Mouse (Mus musculus): ENCODE data around the gene Vmn2r4.
"Not testable (repeated sequence)": the region's sequence is repeated elsewhere in the genome, so short reads cannot be mapped to it uniquely, and the experiment has no call there.

Gene Vmn2r4

DNA sequence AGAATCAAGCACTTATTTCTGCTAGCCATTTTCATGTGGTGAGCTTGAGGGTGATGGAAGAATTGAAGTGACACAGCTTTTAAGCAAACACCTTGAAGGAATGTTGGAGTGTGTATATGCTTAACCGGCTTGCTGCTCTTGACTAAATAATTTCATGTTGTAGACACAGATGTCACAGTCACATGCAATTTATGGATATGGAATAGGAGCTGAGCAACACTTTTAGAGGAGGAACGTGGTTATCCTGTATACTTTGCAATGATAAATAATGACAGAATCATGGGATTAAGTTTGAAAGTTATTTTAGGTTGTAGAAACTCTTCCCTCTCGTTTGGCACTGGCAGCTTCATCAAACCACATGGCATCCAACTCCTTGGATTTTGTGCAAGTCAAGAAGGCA lies at the start of gene Vmn2r4:
Gene Vmn2r4 (minus strand): TSS at position 101 of the 400 bp plus-strand sequence.
- not testable (repeated sequence) for DNase-seq

DNA sequence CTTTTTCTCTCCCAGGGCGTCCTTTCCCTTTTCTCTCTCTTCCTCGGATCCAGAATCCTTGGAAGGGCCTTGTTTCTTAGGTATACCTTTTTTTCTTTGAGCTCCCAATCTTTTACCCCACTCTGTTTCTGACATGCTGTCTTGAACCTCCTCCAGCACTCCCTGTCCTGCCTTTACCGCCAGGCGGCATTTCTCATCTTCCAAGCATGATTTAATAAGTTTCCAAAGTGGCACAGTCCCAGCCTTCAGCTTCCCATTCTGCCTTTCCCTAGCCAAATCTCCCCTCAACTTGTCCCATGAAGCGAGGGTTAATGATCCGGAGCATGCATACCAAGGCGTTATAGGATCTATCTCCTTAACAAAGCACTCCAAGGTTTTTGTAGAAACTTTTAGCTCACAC lies 19.1 kb upstream of the Vmn2r4 start:
- not testable (repeated sequence) for DNase-seq

GRCm38 (mm10) chr3:64428117-64428798 lies 13.1 kb upstream of the Vmn2r4 start:
- not testable (repeated sequence) for DNase-seq

DNA sequence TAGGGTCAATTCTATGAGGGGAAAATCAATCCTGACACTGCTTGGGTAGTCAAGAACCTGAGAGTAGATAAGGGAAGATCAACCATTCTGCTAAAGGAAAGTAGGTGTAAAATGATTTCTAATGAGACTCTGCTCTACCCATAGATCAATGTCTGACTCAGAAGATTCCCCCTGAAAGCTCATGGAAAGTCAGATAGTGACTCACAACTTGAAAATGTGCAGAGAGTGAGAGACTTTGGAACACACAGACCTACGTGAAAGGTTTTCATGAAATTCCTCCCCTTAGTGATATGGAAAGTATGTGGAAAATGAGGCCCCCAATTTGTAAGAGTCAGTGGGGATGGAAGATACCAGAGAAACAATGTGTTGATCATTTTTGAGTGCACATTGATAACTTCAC lies 7.0 kb upstream of the Vmn2r4 start:
- DNase-seq, result not testable (repeated sequence)

DNA sequence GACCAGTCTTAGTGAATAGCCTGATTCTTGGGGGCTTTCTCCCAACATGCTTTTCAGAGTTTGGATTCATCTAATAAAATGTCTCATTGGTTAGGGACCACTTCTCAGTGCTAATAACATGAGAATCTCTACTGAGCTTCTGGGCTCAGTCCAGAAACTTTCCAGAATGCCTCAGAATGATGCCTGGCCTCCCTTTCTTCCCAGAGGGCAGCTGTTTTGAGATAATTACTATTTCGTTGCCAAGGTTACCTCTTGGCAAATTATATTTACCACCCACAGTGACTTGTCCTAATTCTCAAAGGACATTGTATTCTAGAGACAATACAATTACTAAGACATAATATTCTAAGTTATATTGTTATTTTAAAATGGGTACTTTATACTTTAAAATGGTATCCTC lies 2.3 kb upstream of the Vmn2r4 start:
- DNase-seq, result not testable (repeated sequence)

GRCm38 (mm10) chr3:64414253-64414652 lies 915 bp downstream of the Vmn2r4 start:
- DNase-seq, result not testable (repeated sequence)

GRCm38 (mm10) chr3:64359286-64360035 lies 55.7 kb downstream of the Vmn2r4 start:
- no peak for DNase-seq

Data from kidney, postnatal 14 days (tissue).